Mouse (Mus musculus): ENCODE results near the gene Sdk1. TPM values are rescaled to one million over a fixed set of nuclear protein-coding genes. Genes with fewer than 3 reads are reported as not detected.
A peak's percentile ranks its signal among the peaks of the same experiment; 100 is the strongest.

Sdk1 gene
- polyA plus RNA-seq, 1 experiment from 2014 or later = 1.0 TPM

DNA sequence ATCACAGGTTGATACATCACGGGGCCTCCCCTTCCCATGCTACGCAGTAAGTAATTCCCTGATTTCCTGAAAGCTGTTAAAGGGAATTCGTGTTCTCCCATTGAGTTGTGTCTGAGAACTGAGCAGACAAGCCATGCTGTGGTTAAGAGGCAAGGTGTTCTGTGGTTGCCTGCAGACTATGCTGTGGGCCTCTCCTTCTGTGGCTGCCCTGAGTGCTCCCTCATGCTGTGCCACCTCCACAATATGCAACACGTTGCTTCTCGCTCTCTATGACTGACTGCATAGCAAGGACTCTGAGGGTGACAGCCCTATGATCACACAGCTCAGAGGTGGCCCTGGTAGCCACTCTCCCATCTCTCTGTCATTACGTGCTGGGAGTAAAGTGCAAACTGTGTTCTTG, 797.9 kb downstream of the Sdk1 start:
- 84% methylated on average over 6 of the region's 6 CpGs for WGBS

DNA sequence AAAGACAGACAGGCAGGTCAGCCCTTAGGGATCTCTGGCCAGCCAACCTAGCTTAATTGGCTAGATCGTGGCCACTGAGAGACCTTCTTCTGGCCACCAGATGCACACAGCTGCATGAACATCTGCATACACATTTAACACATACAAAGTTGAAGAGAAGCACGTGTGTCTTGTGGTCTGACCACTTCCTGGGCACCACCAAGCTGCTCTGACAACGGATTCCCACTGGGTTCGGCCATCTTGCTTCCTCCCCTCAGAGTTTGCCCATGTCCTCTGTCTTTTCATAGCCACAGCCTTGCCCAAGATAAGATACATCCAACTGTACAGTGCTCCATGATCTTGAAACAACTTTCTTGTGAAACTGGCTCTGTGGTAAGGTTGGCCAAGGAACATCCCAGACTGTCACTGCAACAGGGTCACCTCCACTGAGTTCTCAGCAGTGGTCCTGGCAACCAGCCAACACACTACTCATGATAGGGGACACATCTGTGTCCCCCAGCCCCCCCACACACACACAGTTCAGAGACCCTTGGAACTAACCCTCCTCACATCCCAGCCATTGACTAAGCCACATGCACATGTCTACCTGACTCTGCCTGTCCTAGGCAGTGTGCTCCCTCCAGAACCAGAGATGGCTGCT, 798.7 kb downstream of the Sdk1 start:
- H3K9me3 ChIP-seq (ENCODE audit: low read depth, low read length) = no peaks in the 10 kb centered on the region
- ATAC-seq (ENCODE audit: insufficient read depth) (no peak), DNase-seq (no peak)
- no peak overlapping the region for H3K4me2 ChIP-seq
- H3K4me3 ChIP-seq (ENCODE audit: low read depth, low read length) = no peak overlapping the region
- 78% methylated on average over 4 of the region's 4 CpGs for WGBS
- no peak overlapping the region for H3K27ac ChIP-seq (ENCODE audit: low read depth)
- no peak for TF ChIP-seq CTCF (IDR thresholded peaks at IDR 0.05; ENCODE audit: low read depth)
- H3K4me1 ChIP-seq (ENCODE audit: insufficient read depth) = no peaks in the 10 kb centered on the region
- no peaks in the 10 kb centered on the region for H3K36me3 ChIP-seq (ENCODE audit: insufficient read depth)
- H3K27me3 ChIP-seq (ENCODE audit: insufficient read depth, low read length) = no peaks in the 10 kb centered on the region
- no peak overlapping the region for H3K9ac ChIP-seq

More for the DNA sequence above, 797.9 kb downstream of the Sdk1 start:
- Histone ChIP-seq H3K27ac (ENCODE audit: low read depth) (no peak overlapping the region), H3K9ac (no peak overlapping the region), H3K36me3 (ENCODE audit: insufficient read depth) (no peaks in the 10 kb centered on the region), H3K4me1 (ENCODE audit: insufficient read depth) (no peaks in the 10 kb centered on the region), H3K4me3 (ENCODE audit: low read depth, low read length) (no peak overlapping the region), H3K9me3 (ENCODE audit: low read depth, low read length) (no peaks in the 10 kb centered on the region), H3K4me2 (no peak overlapping the region), H3K27me3 (ENCODE audit: insufficient read depth, low read length) (no peaks in the 10 kb centered on the region)
- TF ChIP-seq CTCF (IDR thresholded peaks at IDR 0.05; ENCODE audit: low read depth) = no peak
- DNase-seq (no peak), ATAC-seq (ENCODE audit: insufficient read depth) (no peak)

DNA sequence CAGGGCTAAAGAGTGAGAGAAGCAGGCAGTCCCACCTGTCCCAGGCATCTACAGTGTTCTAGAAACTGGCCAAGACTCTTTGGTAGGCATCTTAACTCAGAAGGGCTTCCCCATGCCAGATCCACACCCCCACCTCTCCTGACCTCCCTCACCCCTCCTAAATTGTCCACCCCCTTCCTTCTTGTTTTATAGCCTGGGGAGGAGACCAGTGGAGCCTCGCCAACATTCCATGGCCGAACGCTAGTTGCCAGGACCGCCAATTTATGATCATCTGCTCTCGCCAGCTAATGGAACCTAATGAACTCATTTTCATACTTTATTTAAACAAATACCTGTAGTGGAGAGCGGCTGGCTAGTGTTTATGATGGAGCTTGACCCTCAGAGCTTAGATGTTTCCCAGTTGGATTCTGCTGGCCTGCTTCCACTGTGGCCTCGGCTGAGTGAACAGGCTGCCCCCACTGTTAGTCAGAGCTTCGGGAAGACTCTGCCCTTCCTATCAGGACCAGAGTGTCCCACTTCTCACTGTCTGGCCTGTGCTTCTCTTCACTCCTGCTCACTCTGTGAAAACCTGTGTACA, 800.0 kb downstream of the Sdk1 start:
- ATAC-seq (ENCODE audit: insufficient read depth) (no peak), DNase-seq (peak; percentile 6)
- Histone ChIP-seq H3K4me2 (no peak overlapping the region), H3K9ac (no peak overlapping the region), H3K4me3 (ENCODE audit: low read depth, low read length) (no peak overlapping the region), H3K4me1 (ENCODE audit: insufficient read depth) (no peaks in the 10 kb centered on the region), H3K27ac (ENCODE audit: low read depth) (no peak overlapping the region), H3K9me3 (ENCODE audit: low read depth, low read length) (no peaks in the 10 kb centered on the region), H3K27me3 (ENCODE audit: insufficient read depth, low read length) (no peaks in the 10 kb centered on the region), H3K36me3 (ENCODE audit: insufficient read depth) (no peaks in the 10 kb centered on the region)
- WGBS = 46% methylated on average over 8 of the region's 8 CpGs
- TF ChIP-seq CTCF (IDR thresholded peaks at IDR 0.05; ENCODE audit: low read depth) = no peak

DNA sequence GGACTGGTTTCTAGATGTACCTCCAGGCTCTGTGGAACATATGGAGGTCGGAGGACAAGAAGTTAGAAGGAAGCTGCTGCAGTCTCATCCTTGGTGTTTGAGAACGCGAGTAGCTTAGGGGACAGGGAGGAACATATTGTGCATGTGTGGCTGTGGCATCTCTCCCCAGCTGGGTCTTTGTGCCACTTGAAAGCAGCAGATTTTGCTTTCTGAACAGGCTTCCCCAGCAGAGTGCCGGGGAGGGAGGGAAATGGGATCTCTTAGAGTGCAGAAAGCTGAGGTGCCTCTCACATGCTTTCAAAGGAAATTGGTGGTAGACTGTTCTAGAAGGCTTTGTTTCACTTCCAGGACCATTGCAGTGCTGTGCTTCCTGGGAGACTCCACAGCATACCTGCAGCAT, 820.5 kb downstream of the Sdk1 start:
- Histone ChIP-seq H3K27ac (ENCODE audit: low read depth) (no peak overlapping the region), H3K4me3 (ENCODE audit: low read depth, low read length) (no peak overlapping the region), H3K9ac (no peak overlapping the region), H3K4me2 (no peak overlapping the region), H3K36me3 (ENCODE audit: insufficient read depth) (no peaks in the 10 kb centered on the region), H3K9me3 (ENCODE audit: low read depth, low read length) (no peaks in the 10 kb centered on the region), H3K27me3 (ENCODE audit: insufficient read depth, low read length) (no peaks in the 10 kb centered on the region), H3K4me1 (ENCODE audit: insufficient read depth) (no peaks in the 10 kb centered on the region)
- no peak for TF ChIP-seq CTCF (IDR thresholded peaks at IDR 0.05; ENCODE audit: low read depth)
- DNase-seq (no peak), ATAC-seq (ENCODE audit: insufficient read depth) (no peak)
- WGBS = 89% methylated on average over 4 of the region's 4 CpGs

DNA sequence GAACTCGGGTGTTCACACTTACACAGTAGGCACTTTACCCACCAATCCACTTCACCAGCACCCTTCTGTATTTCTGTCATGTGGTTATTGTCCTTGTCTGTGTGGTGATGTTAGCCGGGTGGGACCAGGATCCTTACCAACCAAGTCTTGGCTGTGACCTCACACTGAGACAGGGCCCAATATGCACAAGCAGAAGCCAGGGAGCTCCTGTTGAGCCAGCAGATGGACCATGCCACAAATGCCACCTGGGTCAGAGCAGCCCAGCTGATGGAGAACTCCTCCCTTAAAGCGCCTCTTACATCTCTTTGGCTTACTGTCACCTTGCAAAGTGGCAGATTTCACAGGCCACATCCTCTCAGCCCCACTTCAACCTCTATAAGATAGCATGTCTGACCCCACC, 830.0 kb downstream of the Sdk1 start:
- Histone ChIP-seq H3K4me2 (no peak overlapping the region), H3K4me1 (ENCODE audit: insufficient read depth) (no peaks in the 10 kb centered on the region), H3K27me3 (ENCODE audit: insufficient read depth, low read length) (no peaks in the 10 kb centered on the region), H3K27ac (ENCODE audit: low read depth) (no peak overlapping the region), H3K4me3 (ENCODE audit: low read depth, low read length) (no peak overlapping the region), H3K9me3 (ENCODE audit: low read depth, low read length) (no peaks in the 10 kb centered on the region), H3K9ac (no peak overlapping the region), H3K36me3 (ENCODE audit: insufficient read depth) (no peaks in the 10 kb centered on the region)
- DNase-seq = no peak
- no peak for TF ChIP-seq CTCF (IDR thresholded peaks at IDR 0.05; ENCODE audit: low read depth)
- 85% methylated on average over 3 of the region's 3 CpGs for WGBS
- no peak for ATAC-seq (ENCODE audit: insufficient read depth)

DNA sequence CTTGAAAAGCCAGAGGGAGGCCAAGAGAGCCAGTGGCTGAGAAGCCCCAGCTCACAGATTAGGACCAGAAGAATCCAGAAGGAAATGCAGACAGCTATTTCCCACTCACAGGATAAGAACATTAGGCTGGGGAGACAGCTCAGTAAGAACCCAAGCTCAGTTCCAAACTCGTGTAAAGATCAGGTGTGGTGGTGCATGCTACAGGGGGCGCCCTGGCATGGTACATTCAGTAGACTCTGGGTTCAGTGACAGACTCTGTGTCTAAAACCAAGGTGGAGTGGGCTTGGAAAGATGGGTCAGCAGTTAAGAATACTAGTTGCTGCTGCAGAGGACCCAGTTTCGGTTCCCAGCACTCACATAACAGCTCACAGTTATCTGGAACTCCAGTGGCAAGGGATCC, 832.6 kb downstream of the Sdk1 start:
- Histone ChIP-seq H3K9me3 (ENCODE audit: low read depth, low read length) (no peaks in the 10 kb centered on the region), H3K4me3 (ENCODE audit: low read depth, low read length) (no peak overlapping the region), H3K9ac (no peak overlapping the region), H3K36me3 (ENCODE audit: insufficient read depth) (no peaks in the 10 kb centered on the region), H3K27me3 (ENCODE audit: insufficient read depth, low read length) (no peaks in the 10 kb centered on the region), H3K4me2 (no peak overlapping the region), H3K27ac (ENCODE audit: low read depth) (no peak overlapping the region), H3K4me1 (ENCODE audit: insufficient read depth) (no peaks in the 10 kb centered on the region)
- WGBS = 92% methylated on average over 3 of the region's 3 CpGs
- DNase-seq (no peak), ATAC-seq (ENCODE audit: insufficient read depth) (no peak)
- no peak for TF ChIP-seq CTCF (IDR thresholded peaks at IDR 0.05; ENCODE audit: low read depth)

DNA sequence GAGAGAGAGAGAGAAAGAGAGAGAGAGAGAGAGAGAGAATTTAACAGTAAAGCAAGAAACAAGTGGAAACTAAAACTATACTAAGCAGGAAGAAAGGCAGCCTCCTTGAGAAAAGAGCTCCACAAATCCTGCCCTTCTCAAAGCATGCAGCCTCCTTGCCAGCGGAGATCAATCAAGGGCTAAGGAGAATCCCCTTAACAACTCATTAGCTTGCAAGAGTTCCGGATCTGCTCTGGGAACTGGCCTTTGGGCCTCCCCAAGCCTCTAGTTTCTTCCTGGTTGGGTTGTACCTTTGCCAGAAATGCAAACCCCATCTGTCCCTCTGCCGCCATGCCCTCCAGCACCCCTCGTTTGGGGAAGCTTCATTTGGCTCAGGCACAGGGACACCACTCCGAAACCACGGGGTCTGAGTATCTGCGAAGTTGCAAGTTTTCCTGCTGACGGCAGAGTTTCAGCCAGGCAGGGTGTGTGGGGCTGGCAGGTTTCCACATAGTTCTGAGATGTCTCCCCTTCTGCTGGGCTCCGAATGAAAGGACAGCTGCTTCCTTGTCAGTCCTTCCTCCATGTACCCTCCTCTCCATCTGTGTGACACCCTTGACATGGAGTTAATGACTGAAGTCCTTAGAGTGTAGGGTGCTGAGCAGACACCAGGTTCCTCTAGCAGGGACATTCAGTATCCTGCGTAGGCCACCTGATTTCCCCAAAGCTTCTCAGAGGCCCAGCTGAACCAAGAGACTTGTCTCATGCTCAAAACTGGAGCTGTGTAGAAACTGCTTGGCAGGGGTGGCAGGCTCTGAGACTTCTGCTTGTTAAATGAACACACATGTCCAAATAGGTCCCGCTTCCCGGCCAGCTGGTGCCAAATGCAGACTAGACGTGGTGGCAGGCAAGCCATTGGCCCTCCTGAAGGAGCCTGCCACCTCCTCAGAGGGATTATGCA, 833.5 kb downstream of the Sdk1 start:
- peak; percentile 75 for ATAC-seq (ENCODE audit: insufficient read depth)
- no peaks in the 10 kb centered on the region for H3K27me3 ChIP-seq (ENCODE audit: insufficient read depth, low read length)
- no peaks in the 10 kb centered on the region for H3K36me3 ChIP-seq (ENCODE audit: insufficient read depth)
- TF ChIP-seq CTCF (IDR thresholded peaks at IDR 0.05; ENCODE audit: low read depth) = no peak
- no peaks in the 10 kb centered on the region for H3K9me3 ChIP-seq (ENCODE audit: low read depth, low read length)
- WGBS = 36% methylated on average over 13 of the region's 13 CpGs
- no peaks in the 10 kb centered on the region for H3K4me1 ChIP-seq (ENCODE audit: insufficient read depth)
- no peak overlapping the region for H3K4me2 ChIP-seq
- H3K9ac ChIP-seq = no peak overlapping the region
- peak; percentile 81 for DNase-seq
- H3K27ac ChIP-seq (ENCODE audit: low read depth) = peak overlapping the region; percentile 10; the same call in 1 of the 2 replicates
- no peak overlapping the region for H3K4me3 ChIP-seq (ENCODE audit: low read depth, low read length)
